Mouse (Mus musculus) spleen, adult 2 months (tissue): ENCODE results near the gene Casp3.

Experiments used
- CTCF ChIP-seq: fragments of 200-500 bp; IDR thresholded peaks from 2 replicates; pipeline ENCODE4 v1.5.1; 2011; ENCODE audit warnings: mild to moderate bottlenecking, inconsistent platforms; ENCODE audit not compliant: insufficient read depth, insufficient read length, insufficient replicate concordance; ENCODE audit errors: extremely low read depth
- POLR2A ChIP-seq: fragments of 200-500 bp; IDR thresholded peaks from 2 replicates; pipeline ENCODE4 v1.6.1; 2011; ENCODE audit warnings: low read depth, low read length, inconsistent platforms

DNA sequence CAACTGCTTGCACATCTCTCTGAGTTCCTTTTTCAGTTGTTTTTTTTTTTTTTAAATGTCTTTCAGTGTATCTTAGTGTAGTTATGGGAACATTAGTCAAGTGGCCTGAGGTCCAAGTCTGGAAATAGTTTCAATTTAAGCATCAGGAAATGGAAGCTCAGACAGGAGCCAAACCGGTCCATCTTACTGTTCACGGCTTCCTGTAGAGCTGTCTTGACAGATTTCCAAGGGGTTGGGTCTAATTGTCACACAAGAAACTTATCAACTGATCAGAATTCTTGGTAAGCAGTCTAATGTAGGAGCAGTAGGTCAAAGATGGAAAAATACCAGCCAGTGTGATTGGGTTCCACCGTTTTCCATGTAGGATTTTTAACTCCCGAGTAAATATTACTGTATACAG lies 31.3 kb downstream of the Casp3 start:
- TF ChIP-seq CTCF (no peak), POLR2A (no peak)
